Mouse (Mus musculus) neural tube, embryonic 11.5 days (tissue): Measurements from ENCODE around the gene Micu1. TPM values are rescaled to one million over a fixed set of nuclear protein-coding genes. Genes with fewer than 3 reads are reported as not detected.
A peak's percentile ranks its signal among the peaks of the same experiment; 100 is the strongest.

Source experiments
- ATAC-seq: fragments of 200-750 bp; cut with Nextera tagmentation; 2 replicates; pipeline ENCODE4 v1.8.0; 2017; ENCODE audit warnings: moderate number of reproducible peaks, mild to moderate bottlenecking, moderate TSS enrichment, moderate library complexity; ENCODE audit not compliant: insufficient read depth, low FRiP score, low TSS enrichment
- DNase-seq: peaks from one replicate; pipeline ENCODE4 v3.0.0-alpha.2; 2015; ENCODE audit warnings: low spot score
- H3K27ac ChIP-seq: fragments of 300-500 bp; sonication (generic); 2 replicates; pipeline ENCODE4 v1.5.1; 2014; ENCODE audit warnings: low read depth, mild to moderate bottlenecking, low read length
- H3K27me3 ChIP-seq: fragments of 300-500 bp; sonication (generic); 2 replicates; pipeline ENCODE4 v1.6.1; 2014; ENCODE audit warnings: mild to moderate bottlenecking, low read length, mixed read lengths; ENCODE audit not compliant: control insufficient read depth, insufficient read depth
- H3K36me3 ChIP-seq: fragments of 300-500 bp; sonication (generic); 2 replicates; pipeline ENCODE4 v1.6.1; 2014; ENCODE audit warnings: mild to moderate bottlenecking, low read length, moderate library complexity, mixed read lengths; ENCODE audit not compliant: control insufficient read depth, insufficient read depth
- H3K4me1 ChIP-seq: fragments of 300-500 bp; sonication (generic); 2 replicates; pipeline ENCODE4 v1.6.1; 2014; ENCODE audit warnings: low read length, mixed read lengths; ENCODE audit not compliant: control insufficient read depth, insufficient read depth
- H3K4me2 ChIP-seq: fragments of 300-500 bp; sonication (generic); 2 replicates; pipeline ENCODE4 v1.6.1; 2014; ENCODE audit warnings: low read depth, mild to moderate bottlenecking, moderate library complexity
- H3K4me3 ChIP-seq: fragments of 300-500 bp; sonication (generic); 2 replicates; pipeline ENCODE4 v1.5.1; 2014; ENCODE audit warnings: low read depth, low read length
- H3K9ac ChIP-seq: fragments of 300-500 bp; sonication (generic); 2 replicates; pipeline ENCODE4 v1.6.1; 2014; ENCODE audit warnings: mild to moderate bottlenecking, low read length
- H3K9me3 ChIP-seq: fragments of 300-500 bp; sonication (generic); 2 replicates; pipeline ENCODE4 v1.6.1; 2016; ENCODE audit warnings: low read length; ENCODE audit not compliant: control insufficient read depth
- WGBS: fragments of 180-500 bp; shearing (Covaris S2); extraction: QIAGEN DNeasy Blood & Tissue Kit; methylation state at CpG from one replicate; pipeline ENCODE4 v1.1.7; 2014; 5-methylcytosine and 5-hydroxymethylcytosine counted together
- polyA plus RNA-seq: library from polyadenylated mRNA; unstranded; fragments of >200 nt; fragmentation: Nextera tagmentation; extraction: Ambion mirVana; gene quantifications from 2 replicates; pipeline ENCODE4 v1.2.1, GENCODE M21; 2014

The Micu1 gene
- polyA plus RNA-seq, 1 experiment from 2014 or later, result 68.0 TPM

GRCm38 (mm10) chr10:59799303-59800044, 97.2 kb downstream of the Micu1 start:
- Histone ChIP-seq H3K9me3 (no peaks in the 10 kb centered on the region), H3K27ac (no peak overlapping the region), H3K4me3 (no peak overlapping the region), H3K9ac (no peak overlapping the region), H3K36me3 (no peaks in the 10 kb centered on the region), H3K4me1 (peaks cover 3% of the 10 kb centered on the region; the same call in 1 of the 2 replicates), H3K27me3 (no peaks in the 10 kb centered on the region), H3K4me2 (no peak overlapping the region)
- ATAC-seq (no peak), DNase-seq (no peak)
- WGBS, result 74% methylated on average over 13 of the region's 13 CpGs

GRCm38 (mm10) chr10:59800159-59800558, 97.9 kb downstream of the Micu1 start:
- H3K27me3 ChIP-seq, result no peaks in the 10 kb centered on the region
- H3K9me3 ChIP-seq, result no peaks in the 10 kb centered on the region
- peak; percentile 43 for DNase-seq
- H3K36me3 ChIP-seq, result no peaks in the 10 kb centered on the region
- H3K4me1 ChIP-seq, result peaks cover 3% of the 10 kb centered on the region; the same call in 1 of the 2 replicates
- H3K9ac ChIP-seq, result no peak overlapping the region
- no peak overlapping the region for H3K4me3 ChIP-seq
- 41% methylated on average over 10 of the region's 10 CpGs for WGBS
- H3K4me2 ChIP-seq, result no peak overlapping the region
- no peak overlapping the region for H3K27ac ChIP-seq
- no peak for ATAC-seq

- Histone ChIP-seq H3K9me3 (no peaks in the 10 kb centered on the region), H3K27ac (no peak overlapping the region), H3K36me3 (no peaks in the 10 kb centered on the region), H3K4me1 (peaks cover 3% of the 10 kb centered on the region; the same call in 1 of the 2 replicates), H3K4me2 (no peak overlapping the region), H3K9ac (no peak overlapping the region), H3K4me3 (no peak overlapping the region), H3K27me3 (no peaks in the 10 kb centered on the region)
- ATAC-seq, result no peak
- no peak for DNase-seq
- 92% methylated on average over 12 of the region's 12 CpGs for WGBS
Measured at GRCm38 (mm10) chr10:59800826-59801501, 98.7 kb downstream of the Micu1 start.

GRCm38 (mm10) chr10:59808677-59809076, 106.4 kb downstream of the Micu1 start:
- Histone ChIP-seq H3K4me2 (no peak overlapping the region), H3K27ac (no peak overlapping the region), H3K9ac (no peak overlapping the region), H3K4me3 (no peak overlapping the region), H3K9me3 (no peaks in the 10 kb centered on the region), H3K27me3 (no peaks in the 10 kb centered on the region), H3K36me3 (no peaks in the 10 kb centered on the region), H3K4me1 (no peaks in the 10 kb centered on the region; the same call in 1 of the 2 replicates)
- ATAC-seq (no peak), DNase-seq (no peak)
- WGBS, result 88% methylated on average over 4 of the region's 4 CpGs

GRCm38 (mm10) chr10:59809991-59810574, 107.8 kb downstream of the Micu1 start:
- ATAC-seq, result no peak
- 75% methylated on average over 4 of the region's 4 CpGs for WGBS
- no peak overlapping the region for H3K4me3 ChIP-seq

GRCm38 (mm10) chr10:59812939-59813338, 110.7 kb downstream of the Micu1 start:
- Histone ChIP-seq H3K4me1 (no peaks in the 10 kb centered on the region; the same call in 1 of the 2 replicates), H3K4me3 (no peak overlapping the region), H3K36me3 (no peaks in the 10 kb centered on the region), H3K27me3 (no peaks in the 10 kb centered on the region), H3K9me3 (no peaks in the 10 kb centered on the region), H3K27ac (no peak overlapping the region), H3K4me2 (no peak overlapping the region), H3K9ac (no peak overlapping the region)
- 32% methylated on average over 13 of the region's 13 CpGs for WGBS
- peak; percentile 56 for DNase-seq
- no peak for ATAC-seq

More at GRCm38 (mm10) chr10:59809991-59810574, 107.8 kb downstream of the Micu1 start:
- no peaks in the 10 kb centered on the region for H3K9me3 ChIP-seq
- DNase-seq, result no peak
- H3K27me3 ChIP-seq, result no peaks in the 10 kb centered on the region
- no peak overlapping the region for H3K27ac ChIP-seq
- H3K4me2 ChIP-seq, result no peak overlapping the region
- H3K36me3 ChIP-seq, result no peaks in the 10 kb centered on the region
- H3K4me1 ChIP-seq, result no peaks in the 10 kb centered on the region; the same call in 1 of the 2 replicates
- no peak overlapping the region for H3K9ac ChIP-seq

GRCm38 (mm10) chr10:59813759-59814158, 111.5 kb downstream of the Micu1 start:
- H3K36me3 ChIP-seq, result no peaks in the 10 kb centered on the region
- no peaks in the 10 kb centered on the region for H3K27me3 ChIP-seq
- H3K4me2 ChIP-seq, result no peak overlapping the region
- no peaks in the 10 kb centered on the region; the same call in 1 of the 2 replicates for H3K4me1 ChIP-seq
- no peak overlapping the region for H3K27ac ChIP-seq
- WGBS, result 89% methylated on average over 9 of the region's 9 CpGs
- no peak overlapping the region for H3K9ac ChIP-seq
- no peaks in the 10 kb centered on the region for H3K9me3 ChIP-seq
- no peak for DNase-seq
- no peak overlapping the region for H3K4me3 ChIP-seq
- no peak for ATAC-seq

GRCm38 (mm10) chr10:59814505-59815155, 112.4 kb downstream of the Micu1 start:
- H3K9me3 ChIP-seq, result no peaks in the 10 kb centered on the region
- ATAC-seq, result no peak
- 77% methylated on average over 7 of the region's 7 CpGs for WGBS

More at GRCm38 (mm10) chr10:59814505-59815155, 112.4 kb downstream of the Micu1 start:
- no peak overlapping the region for H3K9ac ChIP-seq
- H3K36me3 ChIP-seq, result no peaks in the 10 kb centered on the region
- no peak overlapping the region for H3K27ac ChIP-seq
- no peaks in the 10 kb centered on the region; the same call in 1 of the 2 replicates for H3K4me1 ChIP-seq
- no peak overlapping the region for H3K4me2 ChIP-seq
- no peaks in the 10 kb centered on the region for H3K27me3 ChIP-seq
- DNase-seq, result peak; percentile 57
- H3K4me3 ChIP-seq, result no peak overlapping the region
